Mouse (Mus musculus) hindbrain, embryonic 12.5 days (tissue): ENCODE results near the gene Smu1. TPM values are rescaled to one million over a fixed set of nuclear protein-coding genes. Genes with fewer than 3 reads are reported as not detected.
A peak's percentile ranks its signal among the peaks of the same experiment; 100 is the strongest.

Experiments used
- ATAC-seq: fragments of 200-750 bp; cut with Nextera tagmentation; 2 replicates; pipeline ENCODE4 v1.8.0; 2017; ENCODE audit warnings: moderate TSS enrichment; ENCODE audit not compliant: low FRiP score
- H3K27ac ChIP-seq: fragments of 300-500 bp; sonication (generic); 2 replicates; pipeline ENCODE4 v1.5.1; 2016; ENCODE audit warnings: mild to moderate bottlenecking
- H3K27me3 ChIP-seq: fragments of 300-500 bp; sonication (generic); 2 replicates; pipeline ENCODE4 v1.6.1; 2016; ENCODE audit warnings: mild to moderate bottlenecking
- H3K36me3 ChIP-seq: fragments of 300-500 bp; sonication (generic); 2 replicates; pipeline ENCODE4 v1.6.1; 2016; ENCODE audit warnings: mild to moderate bottlenecking
- H3K4me1 ChIP-seq: fragments of 300-500 bp; sonication (generic); 2 replicates; pipeline ENCODE4 v1.6.1; 2016
- H3K4me2 ChIP-seq: fragments of 300-500 bp; sonication (generic); replicated peaks from 2 replicates; pipeline ENCODE4 v1.6.1; 2016; ENCODE audit warnings: mild to moderate bottlenecking
- H3K4me3 ChIP-seq: fragments of 300-500 bp; sonication (generic); 2 replicates; pipeline ENCODE4 v1.5.1; 2016; ENCODE audit warnings: mild to moderate bottlenecking
- H3K9ac ChIP-seq: fragments of 300-500 bp; sonication (generic); 2 replicates; pipeline ENCODE4 v1.6.1; 2016; ENCODE audit warnings: mild to moderate bottlenecking, moderate library complexity
- H3K9me3 ChIP-seq: fragments of 300-500 bp; sonication (generic); replicated peaks from 2 replicates; pipeline ENCODE4 v1.6.1; 2016; ENCODE audit warnings: mild to moderate bottlenecking
- WGBS: fragments of 180-500 bp; shearing (Covaris S2); methylation state at CpG from one replicate; pipeline ENCODE4 v1.1.7; 2016; 5-methylcytosine and 5-hydroxymethylcytosine counted together
- polyA plus RNA-seq: library from polyadenylated mRNA; unstranded; fragments of >200 nt; fragmentation: Nextera tagmentation; extraction: Ambion mirVana; gene quantifications from 2 replicates; pipeline ENCODE4 v1.2.1, GENCODE M21; 2016

The Smu1 gene
- polyA plus RNA-seq, 1 experiment from 2014 or later, result 137 TPM

DNA sequence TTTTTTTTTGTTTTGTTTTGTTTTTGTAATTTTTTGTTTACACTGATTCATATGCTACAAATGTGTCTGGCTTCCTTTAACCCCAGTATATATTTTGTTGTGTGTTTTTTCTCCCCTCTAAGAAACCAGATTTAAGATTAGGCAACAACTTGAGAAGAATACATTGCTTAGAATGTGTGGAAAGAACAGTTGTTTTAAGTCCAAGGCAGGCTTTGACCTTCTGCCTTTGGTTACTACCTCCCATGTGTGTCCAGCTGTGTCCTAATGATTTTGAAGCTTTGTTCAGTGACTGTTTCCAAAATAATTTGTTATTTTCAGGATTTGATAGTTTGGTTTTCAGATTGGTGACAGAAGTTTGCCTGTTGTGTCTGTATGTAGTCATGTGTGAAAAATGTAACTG is 26.5 kb downstream of the Smu1 start:
- Histone ChIP-seq H3K9me3 (no peaks in the 10 kb centered on the region), H3K27me3 (no peaks in the 10 kb centered on the region), H3K4me1 (peaks cover 5% of the 10 kb centered on the region), H3K9ac (no peak overlapping the region), H3K27ac (no peak overlapping the region), H3K36me3 (peaks cover 83% of the 10 kb centered on the region), H3K4me2 (no peak overlapping the region), H3K4me3 (no peak overlapping the region)
- no peak for ATAC-seq

DNA sequence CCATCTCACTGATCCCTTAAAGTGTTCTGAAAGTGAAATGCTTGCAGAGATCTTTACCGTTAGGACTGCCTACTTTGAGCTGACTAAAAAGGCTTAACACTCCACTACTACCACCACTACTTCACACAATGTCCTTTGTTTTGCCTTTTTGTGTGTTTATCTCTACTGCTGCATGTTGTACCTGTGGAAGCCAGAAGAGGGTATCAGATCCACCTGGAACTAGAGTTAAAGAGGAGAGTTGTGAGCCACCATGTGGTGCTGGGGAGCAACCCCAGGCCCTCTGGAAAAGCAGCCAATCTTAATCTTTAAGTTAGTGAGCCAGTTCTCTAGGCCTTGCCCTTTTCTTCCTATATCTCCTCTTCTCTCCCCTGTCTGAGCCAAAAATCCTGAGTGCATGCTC is 30.5 kb downstream of the Smu1 start:
- no peaks in the 10 kb centered on the region for H3K27me3 ChIP-seq
- no peak overlapping the region for H3K4me3 ChIP-seq
- no peak overlapping the region for H3K9ac ChIP-seq
- no peak for ATAC-seq
- peaks cover 69% of the 10 kb centered on the region for H3K36me3 ChIP-seq
- 85% methylated on average over 1 of the region's 1 CpGs for WGBS
- H3K4me1 ChIP-seq, result peaks cover 32% of the 10 kb centered on the region
- H3K9me3 ChIP-seq, result no peaks in the 10 kb centered on the region
- no peak overlapping the region for H3K4me2 ChIP-seq
- no peak overlapping the region for H3K27ac ChIP-seq

DNA sequence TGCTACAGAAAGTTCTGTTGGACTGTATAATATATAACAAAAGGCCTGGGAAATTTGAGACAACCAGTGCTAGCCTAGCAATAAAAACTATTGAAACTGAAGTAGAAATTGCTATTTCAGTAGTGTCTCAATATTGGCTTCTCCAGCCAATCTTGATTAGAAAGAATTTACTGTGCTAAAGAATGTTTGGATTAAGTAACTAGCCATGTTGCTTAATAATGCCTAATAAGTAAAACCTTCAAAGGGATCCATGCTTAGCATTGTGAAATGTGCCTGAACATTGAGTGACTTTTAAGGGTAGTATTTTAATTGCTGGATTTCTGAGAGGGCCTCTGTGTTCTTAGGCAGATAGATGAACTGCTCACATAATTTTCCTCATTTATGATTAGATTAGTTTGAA is 32.2 kb downstream of the Smu1 start:
- Histone ChIP-seq H3K4me1 (peaks cover 42% of the 10 kb centered on the region), H3K27ac (no peak overlapping the region), H3K4me2 (peak overlapping the region; percentile 78; the same call in 1 of the 2 replicates), H3K36me3 (peaks cover 54% of the 10 kb centered on the region), H3K4me3 (0 out of 2 replicates have a peak overlapping the region, but pooled peaks have one; percentile 94), H3K9ac (no peak overlapping the region), H3K27me3 (no peaks in the 10 kb centered on the region), H3K9me3 (no peaks in the 10 kb centered on the region)
- no peak for ATAC-seq

DNA sequence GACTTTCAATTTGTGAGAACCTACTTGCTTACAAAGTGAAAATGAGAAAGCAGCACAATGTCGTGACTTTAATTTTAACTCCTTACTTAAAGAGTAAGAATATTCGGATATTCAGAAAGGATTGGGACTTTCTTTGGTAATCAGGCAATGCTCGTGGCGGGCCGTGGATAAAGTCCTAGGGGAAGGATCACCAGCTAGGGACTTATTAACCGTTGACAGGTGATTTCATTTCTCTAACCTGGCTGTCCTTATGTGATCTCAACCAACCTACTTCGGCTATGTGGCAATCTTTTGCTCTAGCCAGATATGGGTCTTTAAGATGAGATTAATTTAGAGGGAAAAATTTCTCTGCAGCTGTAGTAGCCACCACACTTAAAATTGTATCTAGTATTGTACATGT is 32.6 kb downstream of the Smu1 start:
- H3K4me2 ChIP-seq, result peak overlapping the region; percentile 78
- peaks cover 50% of the 10 kb centered on the region for H3K36me3 ChIP-seq
- H3K4me1 ChIP-seq, result peaks cover 42% of the 10 kb centered on the region
- H3K27ac ChIP-seq, result no peak overlapping the region
- no peaks in the 10 kb centered on the region for H3K27me3 ChIP-seq
- no peak overlapping the region for H3K9ac ChIP-seq
- H3K4me3 ChIP-seq, result peak overlapping the region; percentile 94; the same call in 1 of the 2 replicates
- ATAC-seq, result no peak
- H3K9me3 ChIP-seq, result no peaks in the 10 kb centered on the region
- 88% methylated on average over 7 of the region's 7 CpGs for WGBS

DNA sequence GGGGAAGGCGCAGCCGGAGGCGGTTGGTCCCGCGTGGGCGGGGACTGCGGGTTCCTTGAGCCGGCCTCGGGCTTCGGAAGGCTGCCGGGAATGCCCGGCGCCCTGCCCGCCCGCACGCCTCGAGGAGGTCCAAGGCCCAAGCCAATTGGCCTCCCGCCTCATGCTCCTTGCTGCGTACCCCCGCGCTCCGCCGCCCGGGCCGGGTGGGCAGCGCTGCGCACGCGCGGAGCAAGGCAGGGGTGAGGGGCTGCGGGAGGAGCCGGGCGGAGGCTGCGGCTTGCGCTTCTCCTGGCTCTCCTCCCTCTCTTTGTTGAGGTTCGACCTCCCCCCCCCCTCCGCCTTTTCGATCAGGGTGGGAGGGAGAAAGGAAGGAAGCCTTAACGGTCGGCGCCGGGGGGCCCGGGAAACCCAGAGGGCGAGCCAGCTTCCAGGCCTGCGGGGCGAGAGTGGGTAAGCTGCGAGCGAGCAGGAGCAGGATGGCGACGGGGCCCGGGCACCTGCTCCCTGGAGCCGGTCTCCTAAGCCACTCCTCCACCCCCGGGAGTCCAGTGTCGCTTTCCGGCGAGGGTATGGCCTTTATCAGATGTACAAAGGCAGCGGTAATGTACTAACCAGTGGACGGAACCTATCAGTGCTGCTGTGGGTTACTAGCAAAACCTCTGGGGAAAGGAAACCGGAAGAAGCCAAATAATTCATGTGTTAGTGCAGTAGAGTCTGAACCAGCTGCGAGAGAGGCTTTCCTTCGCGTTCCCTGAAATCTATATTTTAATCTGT is 34.8 kb downstream of the Smu1 start:
- H3K4me1 ChIP-seq, result peaks cover 42% of the 10 kb centered on the region
- ATAC-seq, result peak; percentile 94
- H3K9ac ChIP-seq, result peak overlapping the region; percentile 99
- peak overlapping the region; percentile 94 for H3K4me3 ChIP-seq
- under 1% methylated on average over 53 of the region's 62 CpGs for WGBS
- H3K27me3 ChIP-seq, result no peaks in the 10 kb centered on the region
- peak overlapping the region; percentile 78 for H3K4me2 ChIP-seq
- no peaks in the 10 kb centered on the region for H3K9me3 ChIP-seq
- peaks cover 30% of the 10 kb centered on the region for H3K36me3 ChIP-seq
- peak overlapping the region; percentile 100 for H3K27ac ChIP-seq

DNA sequence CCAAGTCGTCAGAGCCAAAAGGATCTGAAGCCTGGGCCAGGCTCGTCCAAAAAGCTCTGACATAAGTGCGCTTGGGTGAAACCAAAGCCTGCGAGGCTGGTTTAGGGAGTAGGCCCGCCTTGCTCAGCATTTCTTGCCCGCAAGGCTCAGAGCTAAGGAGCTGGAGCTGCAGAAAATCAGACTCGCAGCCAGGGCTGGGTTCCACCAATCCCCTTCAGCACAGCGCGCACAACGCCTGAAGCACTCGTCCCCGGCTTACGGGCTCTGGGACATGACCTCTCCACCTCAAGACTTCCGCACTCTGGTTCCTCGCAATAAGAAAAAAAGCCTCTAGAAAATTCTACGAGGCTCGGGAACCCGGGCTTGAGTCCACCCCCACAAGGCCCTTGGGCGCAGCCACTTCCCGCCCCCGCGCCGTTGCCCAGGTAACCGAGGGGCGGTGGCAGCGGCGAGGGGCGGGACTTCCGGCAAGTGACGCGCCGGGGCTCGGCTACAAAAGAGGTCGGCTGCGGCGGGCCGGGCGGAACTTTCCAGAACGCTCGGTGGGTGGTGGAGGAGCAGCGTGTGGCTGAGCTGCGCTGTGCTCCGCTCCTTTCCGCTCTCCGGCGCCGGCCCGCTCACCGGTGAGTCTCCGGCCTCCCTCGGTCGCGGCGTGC is 35.6 kb downstream of the Smu1 start, which contains the start of gene Dnaja1:
Dnaja1 (plus strand) TSS at position 140 of the 656 bp plus-strand sequence.
- H3K4me1 ChIP-seq, result peaks cover 40% of the 10 kb centered on the region
- H3K4me3 ChIP-seq, result peak within 1 kb of the TSS; percentile 94
- ATAC-seq, result peak; percentile 94
- H3K27ac ChIP-seq, result peak within 1 kb of the TSS; percentile 100
- under 1% methylated on average over 41 of the region's 54 CpGs for WGBS
- H3K9ac ChIP-seq, result peak within 1 kb of the TSS; percentile 99
- H3K4me2 ChIP-seq, result peak within 1 kb of the TSS; percentile 78
- no peaks in the 10 kb centered on the region for H3K27me3 ChIP-seq
- peaks cover 25% of the 10 kb centered on the region for H3K36me3 ChIP-seq
- no peaks in the 10 kb centered on the region for H3K9me3 ChIP-seq

DNA sequence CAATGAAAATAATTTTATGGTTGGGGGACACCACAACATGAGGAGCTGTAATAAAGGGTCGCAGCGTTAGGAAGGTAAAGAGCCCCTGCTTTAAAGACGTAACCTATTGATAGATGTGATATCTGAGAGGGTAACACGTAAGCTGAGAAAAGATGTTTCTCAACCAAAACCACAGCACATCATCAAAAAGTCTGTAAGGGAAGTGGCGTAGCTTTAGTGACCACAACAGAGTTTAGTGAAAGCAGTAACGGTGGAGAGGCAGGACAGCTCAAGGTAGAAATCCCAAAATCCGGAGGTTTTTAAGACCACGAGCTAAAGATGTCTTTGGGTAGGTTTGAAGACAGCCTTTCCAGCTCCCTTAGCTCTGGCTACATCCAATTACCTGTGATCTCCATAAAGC is 36.8 kb downstream of the Smu1 start:
- Histone ChIP-seq H3K4me2 (no peak overlapping the region), H3K27ac (no peak overlapping the region), H3K27me3 (no peaks in the 10 kb centered on the region), H3K4me3 (no peak overlapping the region), H3K9ac (no peak overlapping the region), H3K4me1 (peaks cover 34% of the 10 kb centered on the region), H3K9me3 (no peaks in the 10 kb centered on the region), H3K36me3 (peaks cover 16% of the 10 kb centered on the region)
- ATAC-seq, result no peak
- WGBS, result 94% methylated on average over 8 of the region's 8 CpGs

DNA sequence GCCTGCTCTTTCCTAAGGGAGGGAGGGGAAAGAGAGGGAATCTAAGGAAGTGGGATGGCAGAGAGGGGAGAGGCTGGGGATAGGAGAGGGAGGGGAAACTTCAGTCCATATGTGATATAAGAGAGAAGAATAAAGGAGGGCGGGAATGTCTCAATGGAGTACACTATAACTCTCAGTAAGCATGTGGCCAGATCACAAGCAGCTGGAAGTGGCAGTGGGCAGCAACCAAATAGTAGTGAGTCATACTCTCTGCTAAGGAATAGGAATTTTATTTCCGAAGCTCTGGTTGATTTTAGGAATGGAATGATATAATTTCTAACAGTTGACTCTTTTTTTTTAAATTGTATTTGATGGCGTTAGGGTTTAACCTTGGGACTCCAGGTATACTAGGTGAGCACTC is 40.6 kb downstream of the Smu1 start:
- 90% methylated on average over 3 of the region's 3 CpGs for WGBS
- ATAC-seq, result no peak
- H3K27ac ChIP-seq, result no peak overlapping the region

DNA sequence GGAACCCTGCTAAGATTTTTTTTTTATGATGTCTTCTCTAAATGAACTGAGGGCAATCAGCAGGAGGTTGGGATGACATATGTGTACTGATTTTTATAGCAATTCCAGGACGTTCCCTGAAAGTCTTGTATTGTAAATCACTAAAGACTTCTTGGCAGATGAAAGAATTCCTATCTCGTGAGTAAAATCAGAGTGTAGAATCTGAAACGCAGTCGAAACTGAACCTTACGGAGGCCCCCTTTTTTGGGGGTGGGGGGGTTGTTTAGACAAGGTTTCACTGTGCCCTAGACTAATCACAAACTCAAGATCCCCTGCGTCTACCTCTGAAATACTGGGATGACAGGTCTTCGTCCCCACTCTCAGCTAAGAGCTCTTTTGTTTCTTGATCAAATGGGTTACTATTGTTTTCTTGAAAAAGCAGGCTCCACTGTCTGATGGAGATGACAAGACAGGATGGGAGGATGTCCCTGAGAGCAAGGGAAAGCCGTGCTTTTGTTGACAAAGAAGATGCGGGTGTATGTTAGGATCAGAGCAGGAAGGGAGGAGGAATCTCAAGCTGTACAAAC is 53.9 kb downstream of the Smu1 start:
- H3K27me3 ChIP-seq, result no peaks in the 10 kb centered on the region
- H3K27ac ChIP-seq, result peak overlapping the region; percentile 94
- no peak for ATAC-seq
- peaks cover 20% of the 10 kb centered on the region for H3K4me1 ChIP-seq
- H3K9ac ChIP-seq, result peak overlapping the region; percentile 70
- 29% methylated on average over 9 of the region's 9 CpGs for WGBS
- no peaks in the 10 kb centered on the region for H3K36me3 ChIP-seq
- peak overlapping the region; percentile 72 for H3K4me2 ChIP-seq
- peak overlapping the region; percentile 56 for H3K4me3 ChIP-seq
- no peaks in the 10 kb centered on the region for H3K9me3 ChIP-seq

More for the DNA sequence above, 40.6 kb downstream of the Smu1 start:
- Histone ChIP-seq H3K36me3 (no peaks in the 10 kb centered on the region), H3K4me1 (peaks cover 11% of the 10 kb centered on the region), H3K9me3 (no peaks in the 10 kb centered on the region), H3K9ac (no peak overlapping the region), H3K4me3 (no peak overlapping the region), H3K27me3 (no peaks in the 10 kb centered on the region), H3K4me2 (no peak overlapping the region)

DNA sequence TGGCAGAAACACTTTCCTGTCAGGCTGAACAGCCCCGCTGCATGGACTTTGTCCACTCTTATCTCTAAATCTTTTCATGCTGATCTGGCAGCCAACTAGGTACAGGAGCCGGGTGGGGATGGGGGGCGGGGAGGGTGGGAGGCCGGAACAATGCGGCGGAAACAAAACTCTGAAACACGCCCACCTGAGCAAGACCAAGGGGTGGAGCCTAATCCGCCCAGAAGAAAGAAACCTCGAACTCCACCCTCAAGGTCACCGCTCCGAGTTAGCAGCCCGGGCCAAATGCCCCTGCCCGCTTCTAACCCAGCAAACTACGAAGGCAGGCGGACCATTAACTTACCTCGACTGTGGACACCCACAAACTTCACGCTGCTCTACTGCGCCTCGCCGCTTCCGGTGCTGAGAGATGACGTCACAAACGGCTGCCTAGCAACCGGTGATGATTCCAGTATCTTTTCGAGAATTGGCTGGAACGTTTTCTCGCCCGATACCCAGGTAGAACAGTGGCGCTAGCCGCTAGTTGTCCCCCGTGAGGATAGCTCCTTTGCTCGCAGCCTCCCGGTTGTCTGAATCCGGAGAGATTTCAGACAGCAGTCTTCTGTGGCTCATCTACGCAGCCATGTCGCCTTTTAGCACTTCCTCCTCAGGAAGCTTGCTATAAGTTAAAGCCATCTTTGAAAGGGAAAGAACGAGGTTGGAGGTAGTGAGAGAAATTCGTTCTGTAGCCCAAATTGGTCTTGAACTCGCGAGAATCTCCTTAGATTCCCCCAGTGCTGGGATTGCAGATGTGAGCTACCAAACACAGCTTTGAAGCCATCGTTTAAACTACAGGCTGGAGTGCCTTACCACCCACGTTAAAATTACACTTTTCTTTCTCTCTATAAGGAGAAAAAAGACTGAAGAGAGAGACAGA is 54.7 kb downstream of the Smu1 start, which contains the start of gene Aptx:
Aptx (minus strand) TSS at position 398 of the 913 bp plus-strand sequence.
- peak; percentile 95 for ATAC-seq
- Histone ChIP-seq H3K27ac (peak within 1 kb of the TSS; percentile 94), H3K9ac (peak within 1 kb of the TSS; percentile 70), H3K4me3 (peak within 1 kb of the TSS; percentile 56), H3K36me3 (no peaks in the 10 kb centered on the region), H3K9me3 (no peaks in the 10 kb centered on the region), H3K4me2 (peak within 1 kb of the TSS; percentile 72), H3K27me3 (no peaks in the 10 kb centered on the region), H3K4me1 (peaks cover 20% of the 10 kb centered on the region)
- under 1% methylated on average over 42 of the region's 42 CpGs for WGBS

DNA sequence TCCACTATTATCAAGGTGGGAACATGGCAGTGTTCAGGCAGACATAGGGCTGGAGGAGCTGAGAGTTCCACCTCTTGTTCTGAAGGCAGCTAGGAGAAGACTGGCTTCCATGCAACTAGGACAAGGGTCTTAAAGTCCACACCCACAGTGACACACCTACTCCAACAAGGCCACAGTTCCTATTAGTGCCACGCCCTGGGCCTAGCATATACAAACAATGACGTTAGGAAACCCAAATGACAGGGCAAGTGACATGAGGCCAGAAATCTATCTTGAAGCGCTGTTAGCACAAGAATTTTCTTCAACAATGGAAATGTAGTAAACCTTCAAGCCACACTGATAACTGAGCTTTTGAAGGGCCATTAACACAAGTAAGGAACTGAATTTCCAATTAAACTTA is 55.9 kb downstream of the Smu1 start:
- WGBS, result 89% methylated on average over 3 of the region's 3 CpGs
- Histone ChIP-seq H3K27me3 (no peaks in the 10 kb centered on the region), H3K9me3 (no peaks in the 10 kb centered on the region), H3K36me3 (0 out of 2 replicates have a peak, but pooled peaks cover under 1% of the 10 kb centered on the region), H3K4me3 (peak overlapping the region; percentile 56), H3K9ac (peak overlapping the region; percentile 70), H3K27ac (no peak overlapping the region), H3K4me1 (peaks cover 20% of the 10 kb centered on the region), H3K4me2 (peak overlapping the region; percentile 72)
- no peak for ATAC-seq
